Mouse (Mus musculus) brain, embryonic 14.5 days (tissue): ENCODE measurements around the gene Plac8.

Experiments used
- CTCF ChIP-seq: fragments of 200-500 bp; IDR thresholded peaks from 2 replicates; pipeline ENCODE4 v1.5.1; 2012; ENCODE audit warnings: inconsistent platforms, mild to moderate bottlenecking, moderate library complexity, borderline replicate concordance; ENCODE audit not compliant: insufficient read depth, insufficient read length; ENCODE audit errors: extremely low read depth
- POLR2A ChIP-seq: fragments of 200-500 bp; IDR thresholded peaks from 2 replicates; pipeline ENCODE4 v1.6.1; 2012; ENCODE audit warnings: mild to moderate bottlenecking, inconsistent platforms, borderline replicate concordance; ENCODE audit not compliant: poor library complexity, insufficient read depth, insufficient read length, severe bottlenecking; ENCODE audit errors: extremely low read depth

- TF ChIP-seq POLR2A (no peak), CTCF (no peak)
Observed at GRCm38 (mm10) chr5:100562702-100563101, 9.3 kb downstream of the Plac8 start.
